In the genomic region with DNA sequence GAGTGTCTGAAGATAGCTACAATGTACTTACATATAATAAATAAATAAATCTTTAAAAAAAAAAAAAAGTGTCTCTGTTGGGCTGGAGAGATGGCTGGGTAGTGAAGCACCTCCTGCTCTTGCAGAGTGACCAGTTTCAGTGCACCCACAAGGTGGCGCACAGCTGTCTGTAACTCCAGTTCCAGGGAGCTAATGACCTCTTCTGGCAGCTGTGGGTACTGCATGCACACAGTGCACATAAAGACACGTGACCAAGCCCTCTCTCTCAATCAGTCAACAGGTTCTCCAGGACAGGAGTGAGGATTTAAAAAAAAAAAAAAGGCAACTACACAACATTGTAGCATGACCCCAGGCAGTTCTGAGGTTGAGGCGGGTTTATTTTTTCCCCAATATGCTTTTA, we compare ENCODE assay signal across 8 mouse cellular contexts. TPM values are rescaled to one million over a fixed set of nuclear protein-coding genes. Genes with fewer than 3 reads are reported as not detected.
DNase-seq lines count a peak whose midpoint lies in the region; ATAC-seq and TF ChIP-seq lines count a peak whose summit lies in the region.

No protein-coding gene starts in this region.

- no peaks in the 10 kb centered on the region for H3K9me3 ChIP-seq in heart, embryonic 11.5 days (replicated peaks; ENCODE audit: control insufficient read depth, low read length)

- peak; percentile 65; the same call in 1 of the 2 replicates for TF ChIP-seq CTCF in embryonic fibroblast, embryonic 13.5 days (IDR thresholded peaks at IDR 0.05; ENCODE audit: borderline replicate concordance, insufficient read depth, low read length)

- no peak overlapping the region for H3K27ac ChIP-seq in heart, embryonic 11.5 days (ENCODE audit: low read depth, low read length)
- H3K27ac ChIP-seq in embryonic fibroblast, embryonic 13.5 days (ENCODE audit: insufficient read depth, low read length), result no peak overlapping the region

- no peaks in the 10 kb centered on the region for H3K27me3 ChIP-seq in heart, embryonic 11.5 days (ENCODE audit: control insufficient read depth, insufficient read depth, low read length)

- H3K4me2 ChIP-seq in heart, embryonic 11.5 days, result no peak overlapping the region

- DNase-seq in heart, adult 11 months, result peak; percentile 68
- DNase-seq in spleen, adult 12 weeks (ENCODE audit: low spot score), result peak; percentile 43
- no peak for DNase-seq in spleen, adult 18-20 months
- DNase-seq in retina, embryonic 14.5 days (ENCODE audit: low spot score), result peak; percentile 46
- DNase-seq in right cerebral cortex, postnatal 36 days (ENCODE audit: low spot score in 2 of 2), result no peak
- DNase-seq in kidney, adult 9 months, result no peak

- 79% methylated on average over 3 of the region's 3 CpGs for WGBS in heart, embryonic 11.5 days (ENCODE audit: insufficient replicate concordance)

- H3K4me1 ChIP-seq in heart, embryonic 11.5 days (ENCODE audit: control insufficient read depth, insufficient read depth, low read length), result no peaks in the 10 kb centered on the region
- H3K4me1 ChIP-seq in embryonic fibroblast, embryonic 13.5 days (ENCODE audit: control insufficient read depth, insufficient read depth, low read length), result no peaks in the 10 kb centered on the region

- no peak for ATAC-seq in heart, embryonic 11.5 days (replicated peaks; ENCODE audit: insufficient number of reproducible peaks, low FRiP score, low TSS enrichment)

- no peak overlapping the region for H3K9ac ChIP-seq in heart, embryonic 11.5 days (ENCODE audit: low read depth, low read length)

- TF ChIP-seq POLR2A in embryonic fibroblast, embryonic 13.5 days (IDR thresholded peaks at IDR 0.05; ENCODE audit: low read depth, low read length), result no peak

- H3K36me3 ChIP-seq in heart, embryonic 11.5 days (ENCODE audit: control insufficient read depth, insufficient read depth, low read length), result no peaks in the 10 kb centered on the region

- no peak overlapping the region for H3K4me3 ChIP-seq in heart, embryonic 11.5 days (ENCODE audit: low read depth, low read length)
- no peak overlapping the region for H3K4me3 ChIP-seq in embryonic fibroblast, embryonic 13.5 days (ENCODE audit: insufficient read depth, low read length)

RNA-seq across cellular contexts. Expression of a gene that starts 17.8 kb away (rescaled TPM):
- polyA plus RNA-seq in heart, embryonic 11.5 days (2014; fragmentation: Nextera tagmentation; extraction: Ambion mirVana), result 12.7 and 14.6 TPM in 2 replicates
- 11.5 and 13.0 TPM in 2 replicates for polyA plus RNA-seq in embryonic fibroblast, embryonic 13.5 days (2011; ENCODE audit: insufficient read length, low read depth, missing spikeins)

Comparison
In these comparisons a context has a peak if more than half of its experiments do, and no peak if none do; other contexts are left out.
1. DNase-seq: peak in heart, adult 11 months (single experiment), spleen, adult 12 weeks (single experiment) and retina, embryonic 14.5 days (single experiment); none in spleen, adult 18-20 months (0 of 2), right cerebral cortex, postnatal 36 days (0 of 2) and kidney, adult 9 months (single experiment).